Mouse (Mus musculus) right cerebral cortex, postnatal 4 days (tissue): ENCODE data around the gene Plxnb2.

Experiments
- DNase-seq: peaks from one replicate; pipeline ENCODE4 v3.0.0-alpha.2; 2022

Gene Plxnb2

GRCm38 (mm10) chr15:89148496-89149270, 31.9 kb downstream of the Plxnb2 start:
- no peak for DNase-seq

- DNase-seq = no peak
Observed at GRCm38 (mm10) chr15:89147895-89148294, 32.7 kb downstream of the Plxnb2 start.

GRCm38 (mm10) chr15:89147456-89147855, 33.1 kb downstream of the Plxnb2 start:
- DNase-seq = no peak

DNA sequence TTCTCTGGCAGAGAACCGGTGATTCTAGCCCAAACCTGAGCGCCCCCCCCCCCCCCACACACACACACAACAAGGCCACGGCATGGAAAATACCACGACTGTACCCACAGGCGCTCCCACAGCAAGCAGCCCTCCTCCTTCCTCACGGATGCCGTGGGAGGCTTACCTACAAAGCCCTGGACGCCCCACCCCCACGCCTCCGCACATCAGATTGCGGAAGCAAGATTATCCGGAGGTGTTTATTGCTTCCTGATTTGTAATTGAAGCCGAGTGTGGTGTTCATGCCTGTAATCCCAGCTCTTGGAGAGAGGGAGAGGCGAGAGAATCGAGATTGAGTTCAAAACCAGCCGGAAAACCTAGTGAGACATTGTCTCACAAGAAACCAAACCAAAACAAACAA, 33.6 kb downstream of the Plxnb2 start:
- peak; percentile 49 for DNase-seq

GRCm38 (mm10) chr15:89146537-89146936, 34.1 kb downstream of the Plxnb2 start:
- DNase-seq = peak; percentile 53

GRCm38 (mm10) chr15:89145813-89146350, 34.7 kb downstream of the Plxnb2 start:
- DNase-seq = no peak

GRCm38 (mm10) chr15:89144965-89145364, 35.6 kb downstream of the Plxnb2 start:
- DNase-seq = no peak

GRCm38 (mm10) chr15:89143134-89143533, 37.5 kb downstream of the Plxnb2 start:
- no peak for DNase-seq

DNA sequence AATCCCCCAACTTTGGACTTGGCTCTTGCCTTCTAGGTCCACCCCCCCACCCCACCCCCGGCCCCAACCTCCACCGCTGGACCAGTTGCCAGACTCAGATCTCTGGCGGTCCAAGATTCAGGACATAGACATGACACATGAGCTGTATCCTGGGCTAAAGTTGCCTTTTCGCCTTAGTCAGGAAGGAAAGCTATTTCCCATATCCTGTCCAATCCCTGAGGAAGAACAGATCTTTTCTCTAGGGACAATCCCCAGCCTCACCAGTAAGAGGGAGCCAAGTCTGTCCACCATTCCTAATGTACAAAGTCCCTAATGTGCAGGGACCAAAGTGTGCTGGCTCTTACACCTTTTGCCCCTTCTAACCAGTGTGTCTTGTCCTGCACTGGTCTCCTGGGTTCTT, 38.7 kb downstream of the Plxnb2 start:
- no peak for DNase-seq

DNA sequence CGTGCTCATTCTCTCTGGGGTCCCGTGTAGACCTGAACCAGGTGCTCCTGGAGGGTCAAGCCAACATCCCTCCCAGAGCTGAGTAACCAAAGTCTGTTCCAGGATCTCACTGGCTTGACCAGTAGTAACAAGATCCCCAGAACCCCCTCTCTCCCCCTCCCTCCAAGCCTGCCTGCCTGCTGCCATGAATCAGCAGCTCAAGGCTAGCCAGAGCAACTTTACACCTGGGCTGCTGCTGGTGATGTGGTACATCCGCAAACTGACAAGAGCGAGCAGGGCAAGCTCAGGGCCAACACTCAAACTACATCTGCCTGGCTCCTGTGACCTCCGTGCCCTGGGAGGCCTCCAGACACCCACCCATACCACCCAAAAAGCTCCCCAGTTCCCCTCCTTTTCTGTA, 39.1 kb downstream of the Plxnb2 start:
- no peak for DNase-seq

DNA sequence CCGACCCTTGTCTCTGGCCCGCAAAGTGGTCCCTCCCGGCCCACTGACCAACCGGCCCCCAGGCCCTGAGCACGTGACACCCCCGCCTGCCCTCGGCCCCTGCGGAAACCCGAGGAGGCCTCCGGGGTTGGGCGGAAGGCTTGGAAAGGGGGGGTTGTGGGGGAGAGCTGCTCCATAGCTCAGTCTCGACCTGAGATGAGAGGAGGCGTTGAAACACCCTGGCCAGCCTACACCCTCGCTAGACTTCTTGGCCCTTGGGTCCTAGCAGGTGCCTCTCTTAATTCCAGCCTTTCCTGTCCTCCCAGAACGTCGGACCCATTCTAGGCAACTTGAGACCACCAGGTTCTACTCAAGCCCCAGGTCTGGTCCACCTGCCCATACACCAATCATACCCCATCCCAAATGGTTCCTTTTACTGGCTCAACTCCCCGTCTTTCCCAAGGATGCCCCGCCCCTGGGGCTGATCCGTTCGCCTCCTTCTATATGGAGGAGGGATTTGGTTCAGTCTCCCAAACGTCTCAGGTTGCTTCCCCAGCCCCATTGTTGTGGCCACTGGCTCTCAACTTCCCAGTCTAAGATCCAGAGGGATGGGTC, 39.8 kb downstream of the Plxnb2 start, which contains the start of gene Mapk12:
Gene Mapk12, minus strand, starts transcription at position 45 of the 594 bp plus-strand sequence.
- DNase-seq = no peak

GRCm38 (mm10) chr15:89140048-89140658, 40.4 kb downstream of the Plxnb2 start:
- DNase-seq = peak; percentile 22

GRCm38 (mm10) chr15:89138531-89138930, 42.1 kb downstream of the Plxnb2 start:
- no peak for DNase-seq

DNA sequence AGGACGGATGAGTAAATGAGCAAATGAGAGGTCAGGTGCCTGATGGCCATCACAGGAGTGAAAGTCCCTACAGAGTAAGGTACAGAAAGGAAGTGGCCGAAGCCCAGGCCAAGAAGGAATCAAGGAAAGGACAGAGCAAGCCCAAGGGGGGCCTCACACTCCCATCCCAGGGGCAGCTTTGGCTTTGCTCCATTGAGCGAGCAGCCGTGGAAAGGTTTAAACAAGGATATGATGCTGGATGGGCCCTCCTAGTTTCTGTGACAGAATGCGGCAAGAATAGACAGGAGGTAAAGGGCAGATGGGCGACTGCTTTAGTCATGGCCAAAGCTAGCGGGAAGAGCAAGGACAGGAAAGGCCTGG, 42.6 kb downstream of the Plxnb2 start:
- no peak for DNase-seq

DNA sequence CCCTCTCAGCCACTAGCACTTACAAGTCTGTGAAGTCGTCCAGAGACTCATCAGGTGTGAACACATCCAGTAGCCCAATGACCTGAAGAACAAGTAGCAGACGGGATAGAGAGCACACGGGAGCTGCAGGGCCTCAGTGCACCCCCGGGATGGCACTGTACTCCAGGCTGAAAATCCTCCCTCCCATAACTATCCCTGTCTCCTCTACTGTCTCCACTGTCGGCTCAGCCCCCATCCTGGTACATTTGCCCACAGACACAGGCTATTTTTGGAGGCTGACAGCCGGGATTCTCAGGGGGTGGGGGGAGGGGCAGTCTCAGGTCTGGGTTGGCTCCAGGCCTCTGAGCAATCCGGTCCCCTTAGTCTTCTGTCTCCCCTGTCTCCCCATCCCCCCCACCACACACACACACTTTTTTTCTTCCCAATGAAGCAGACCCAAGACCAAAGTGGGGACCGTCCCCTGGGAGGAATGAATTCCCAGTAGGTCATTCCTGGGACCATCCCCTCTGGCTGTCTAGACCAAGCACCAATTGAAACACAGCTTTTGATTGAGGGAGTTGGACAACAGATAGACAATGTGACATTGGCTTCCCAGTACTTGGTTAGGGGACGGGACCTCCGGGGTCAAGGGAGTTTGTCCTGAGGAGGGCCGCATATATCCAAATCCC, 43.1 kb downstream of the Plxnb2 start:
- no peak for DNase-seq

DNA sequence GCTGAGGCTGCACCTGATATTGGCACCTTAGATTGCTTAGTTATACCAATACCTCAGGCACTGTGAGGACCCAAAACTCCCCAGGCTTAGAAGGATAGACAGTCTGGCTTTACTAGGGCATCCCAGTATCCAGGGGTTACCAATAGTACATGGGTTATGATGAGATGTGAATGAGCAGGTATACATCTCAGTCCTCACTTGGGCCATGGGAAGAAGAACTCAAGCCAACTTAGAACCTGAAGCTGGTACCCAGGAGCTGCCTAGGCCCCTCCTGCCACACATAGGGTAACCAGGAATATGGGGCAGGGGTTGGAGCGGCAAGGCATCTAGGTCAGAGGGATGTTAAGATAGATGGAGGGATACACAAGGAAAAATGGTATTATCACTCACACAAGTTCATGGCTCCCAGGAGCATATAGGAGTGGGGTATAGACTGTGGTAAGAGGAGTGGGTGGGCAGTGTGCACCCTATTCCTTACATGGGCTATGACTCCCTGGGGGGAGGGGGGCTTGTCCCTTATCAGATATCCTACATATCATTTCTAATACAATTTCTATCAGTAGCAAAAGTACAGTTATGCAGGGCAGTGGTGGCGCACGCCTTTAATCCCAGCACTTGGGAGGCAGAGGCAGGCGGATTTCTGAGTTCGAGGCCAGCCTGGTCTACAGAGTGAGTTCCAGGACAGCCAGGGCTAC, 44.0 kb downstream of the Plxnb2 start:
- no peak for DNase-seq

GRCm38 (mm10) chr15:89131316-89131715, 49.3 kb downstream of the Plxnb2 start:
- no peak for DNase-seq

DNA sequence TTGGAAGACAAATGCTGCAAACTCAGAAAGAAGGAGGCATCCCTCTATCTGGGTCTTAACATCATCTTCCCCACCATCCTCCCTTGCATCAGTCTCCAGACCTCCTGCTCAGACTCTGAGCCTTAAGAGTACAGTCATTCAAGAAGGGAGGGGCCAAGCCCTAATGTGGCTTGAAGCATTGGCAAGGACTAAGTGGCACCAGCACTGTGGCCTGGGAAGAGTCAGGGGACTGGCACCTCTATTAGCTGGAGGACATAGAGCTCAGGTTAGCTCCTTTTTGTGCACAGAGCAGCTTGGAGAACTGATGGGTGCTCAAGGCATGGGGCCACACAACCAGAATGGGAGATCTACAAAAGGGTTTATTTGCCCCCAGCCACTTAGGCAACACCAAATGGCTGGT, 50.3 kb downstream of the Plxnb2 start:
- no peak for DNase-seq

DNA sequence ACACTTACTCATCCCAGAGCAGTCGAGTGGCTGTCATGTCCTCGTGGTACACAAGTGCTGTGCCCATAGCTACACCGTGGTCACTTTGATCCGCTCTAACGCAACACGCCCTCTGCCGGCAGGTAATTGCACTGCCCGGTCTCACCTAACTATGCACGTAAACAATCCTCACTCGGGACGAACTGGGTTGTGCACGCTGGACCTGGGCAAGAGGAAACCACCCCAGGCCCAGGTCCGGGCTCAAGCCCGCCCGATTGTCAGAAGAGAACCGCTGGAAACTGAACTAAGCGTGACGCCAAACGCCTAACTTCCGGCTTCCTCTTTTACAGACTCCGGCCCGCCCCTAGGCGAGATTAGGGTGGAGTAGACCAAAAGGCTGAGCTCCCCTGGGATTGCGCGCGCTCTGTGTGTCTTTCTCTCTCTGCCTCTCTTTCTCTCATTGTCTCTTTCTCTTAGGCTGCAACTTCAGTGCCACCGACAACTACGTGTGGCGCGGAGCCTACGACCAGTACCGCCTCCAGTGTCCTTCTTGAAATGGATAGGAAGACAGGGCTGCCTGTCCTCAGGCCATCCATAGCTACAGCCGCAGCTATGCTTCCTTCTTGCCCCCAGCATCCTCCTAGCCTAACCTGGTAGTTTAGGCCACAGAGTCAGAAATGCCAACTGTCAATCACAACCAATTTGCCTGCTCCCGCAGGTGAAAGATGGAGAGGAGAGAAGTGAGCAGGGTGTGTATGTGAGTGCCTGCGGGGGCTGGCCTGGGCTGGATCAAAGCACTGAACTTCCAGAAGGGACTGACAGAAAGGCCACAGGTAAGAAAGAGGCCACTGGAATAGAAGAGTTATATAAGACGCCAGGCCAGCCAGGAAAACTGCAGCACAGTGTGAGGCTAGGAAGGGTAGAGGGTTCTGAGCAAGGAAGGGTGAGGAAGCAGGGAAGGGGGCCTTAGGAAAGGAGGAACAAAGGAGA, 51.9 kb downstream of the Plxnb2 start, which contains the start of gene Hdac10:
Gene Hdac10, minus strand, starts transcription at position 319 of the 969 bp plus-strand sequence.
- DNase-seq = peak; percentile 81

DNA sequence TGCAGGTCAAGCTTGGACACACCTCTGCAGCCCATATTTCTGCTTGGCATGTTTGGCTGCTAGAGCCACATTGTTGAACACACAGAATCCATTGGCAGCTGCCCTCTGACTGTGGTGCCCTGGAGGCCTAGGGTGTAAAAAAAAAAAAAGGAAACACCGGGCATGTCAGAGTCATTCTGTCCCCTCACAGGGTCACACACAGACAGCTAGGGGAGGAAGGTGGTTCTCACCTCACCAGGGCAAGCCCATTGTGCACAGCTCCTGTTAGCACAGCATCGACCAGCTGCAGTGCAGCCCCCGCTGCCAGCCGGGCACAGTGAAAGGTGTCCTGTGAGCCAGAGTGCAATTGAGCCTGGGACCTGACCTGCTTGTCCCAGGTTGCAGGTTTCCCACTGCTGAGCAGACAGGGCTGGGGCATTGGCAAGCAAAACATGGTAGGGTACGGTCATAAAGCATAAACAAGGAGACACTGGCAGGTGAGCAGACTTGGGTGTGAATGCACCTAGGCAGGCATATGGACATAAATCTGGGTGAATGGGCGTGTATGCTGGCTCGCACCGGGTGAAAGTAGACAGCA, 53.1 kb downstream of the Plxnb2 start:
- DNase-seq = no peak

- no peak for DNase-seq
Observed at GRCm38 (mm10) chr15:89126622-89127021, 54.0 kb downstream of the Plxnb2 start.
